Mouse (Mus musculus) frontal cortex, adult (tissue): ENCODE measurements around the gene Fpr1.
"Not testable (repeated sequence)": the region's sequence is repeated elsewhere in the genome, so short reads cannot be mapped to it uniquely, and the experiment has no call there.

Experiments
- ATAC-seq: cut with Nextera tagmentation; 2 replicates; pipeline ENCODE4 v1.9.2; 2017; ENCODE audit warnings: mild to moderate bottlenecking, moderate library complexity, mixed read lengths; ENCODE audit not compliant: low TSS enrichment

Fpr1 gene

DNA sequence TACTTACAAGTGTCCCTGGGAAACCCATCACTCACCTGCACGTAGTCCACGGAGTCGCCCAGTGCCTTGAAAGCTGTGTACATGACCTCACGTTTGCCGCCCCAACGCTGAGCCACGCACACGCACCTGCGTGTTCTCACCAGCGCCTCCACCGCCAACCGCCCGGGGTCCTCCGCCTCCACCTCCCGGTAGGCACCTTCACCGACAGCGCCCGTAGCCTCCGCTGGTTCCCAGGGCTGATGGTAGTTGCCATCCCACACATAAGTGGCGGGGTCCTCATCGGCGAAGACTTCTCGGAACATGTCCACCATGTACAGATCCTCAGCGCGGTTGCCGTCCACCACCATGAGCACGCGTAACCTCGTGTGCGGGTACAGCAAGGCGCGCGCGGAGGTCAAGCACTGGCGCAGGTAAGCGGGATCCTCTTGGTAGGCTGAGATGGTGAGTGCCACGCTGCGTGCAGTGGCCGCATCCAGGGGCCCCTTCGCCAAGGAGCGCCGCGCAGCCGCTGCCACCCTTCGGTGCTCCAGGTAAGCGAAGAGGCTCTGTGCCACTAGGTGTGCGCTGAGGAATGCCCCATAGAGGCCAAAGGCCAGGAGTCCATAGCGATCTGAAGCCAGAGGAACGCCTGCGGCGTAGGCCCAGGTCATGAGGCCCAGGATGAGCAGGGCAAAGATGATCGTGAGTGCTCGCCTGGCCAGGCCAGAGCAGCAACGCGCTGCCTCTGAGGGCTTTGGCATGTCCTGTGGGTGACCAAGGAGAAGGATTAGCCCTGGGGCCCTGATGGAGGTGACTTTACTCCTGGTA, 33.6 kb downstream of the Fpr1 start:
- ATAC-seq, result peak; percentile 76

DNA sequence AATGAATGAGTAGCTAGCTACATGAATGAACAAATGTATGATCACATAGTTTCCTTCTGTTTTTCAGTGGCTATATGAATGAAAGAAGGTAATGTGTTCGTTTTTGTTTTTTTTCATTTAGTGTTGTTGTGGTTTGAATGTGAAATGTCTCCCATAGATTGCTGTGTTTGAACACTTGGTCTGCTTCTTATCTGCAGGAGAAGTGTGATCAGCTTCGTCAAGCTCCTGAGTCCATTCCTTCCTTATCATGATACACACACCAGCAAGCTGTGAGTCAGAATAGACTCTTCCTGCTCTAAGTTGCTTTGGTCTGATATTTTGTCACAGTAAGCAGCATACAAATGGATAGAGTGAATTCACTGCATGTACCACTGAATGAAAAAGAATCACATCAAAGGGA, 34.8 kb downstream of the Fpr1 start:
- ATAC-seq, result no peak

DNA sequence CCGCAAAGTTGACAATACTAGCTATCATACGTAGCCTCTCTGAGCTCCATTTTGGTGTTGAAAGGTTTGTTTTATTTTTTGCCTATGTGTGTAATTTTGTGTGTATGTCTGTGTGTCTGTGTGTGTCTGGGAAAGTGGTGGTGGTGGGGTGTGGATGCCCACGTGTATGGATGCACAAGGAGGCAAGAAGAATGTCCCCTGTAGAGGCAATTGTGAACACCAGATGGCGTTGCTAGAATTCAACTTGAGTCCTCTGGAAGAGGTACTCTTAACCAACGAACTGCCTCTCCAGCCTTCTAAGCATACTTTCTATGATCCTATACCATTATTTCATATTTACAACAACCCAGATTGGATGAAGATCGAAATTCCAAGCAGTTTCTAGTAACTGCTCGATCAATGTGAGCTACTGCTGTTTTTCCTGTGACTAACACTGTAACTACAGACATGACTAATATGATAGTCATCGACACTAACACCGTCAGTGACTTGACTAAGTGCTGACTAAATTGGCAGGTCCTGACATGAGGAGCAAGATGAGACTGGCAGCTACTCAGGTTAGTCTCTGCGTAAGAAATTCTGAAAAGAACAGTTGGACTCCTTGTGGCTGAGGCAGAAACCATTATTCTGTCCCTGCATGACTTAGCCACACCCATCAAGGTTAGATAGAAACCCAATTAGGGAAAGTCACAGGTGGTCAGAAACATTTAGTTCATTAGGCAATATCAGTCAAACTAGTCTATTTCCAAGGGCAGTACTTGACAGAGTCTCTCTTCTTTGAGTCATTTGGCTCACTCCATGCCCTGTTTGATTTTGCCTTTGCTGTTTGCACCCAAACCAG, 38.3 kb downstream of the Fpr1 start:
- peak; percentile 72 for ATAC-seq

DNA sequence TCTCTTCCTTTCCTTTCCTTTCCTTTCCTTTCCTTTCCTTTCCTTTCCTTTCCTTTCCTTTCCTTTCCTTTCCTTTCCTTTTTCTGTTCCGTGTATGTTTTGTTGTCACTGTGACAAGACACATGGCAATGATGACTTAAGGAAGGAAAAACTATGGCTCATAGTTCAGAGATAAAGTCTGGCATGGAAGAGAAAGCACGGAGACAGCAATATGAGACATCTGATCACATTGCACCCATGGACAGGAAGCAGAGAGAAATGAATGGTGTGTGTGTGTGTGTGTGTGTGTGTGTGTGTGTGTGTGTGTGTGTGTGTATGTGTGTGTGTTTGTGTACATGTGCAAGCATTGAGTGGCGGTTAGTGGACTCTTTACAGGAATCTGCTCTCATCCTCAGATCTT, 39.1 kb downstream of the Fpr1 start:
- ATAC-seq, result not testable (repeated sequence)

DNA sequence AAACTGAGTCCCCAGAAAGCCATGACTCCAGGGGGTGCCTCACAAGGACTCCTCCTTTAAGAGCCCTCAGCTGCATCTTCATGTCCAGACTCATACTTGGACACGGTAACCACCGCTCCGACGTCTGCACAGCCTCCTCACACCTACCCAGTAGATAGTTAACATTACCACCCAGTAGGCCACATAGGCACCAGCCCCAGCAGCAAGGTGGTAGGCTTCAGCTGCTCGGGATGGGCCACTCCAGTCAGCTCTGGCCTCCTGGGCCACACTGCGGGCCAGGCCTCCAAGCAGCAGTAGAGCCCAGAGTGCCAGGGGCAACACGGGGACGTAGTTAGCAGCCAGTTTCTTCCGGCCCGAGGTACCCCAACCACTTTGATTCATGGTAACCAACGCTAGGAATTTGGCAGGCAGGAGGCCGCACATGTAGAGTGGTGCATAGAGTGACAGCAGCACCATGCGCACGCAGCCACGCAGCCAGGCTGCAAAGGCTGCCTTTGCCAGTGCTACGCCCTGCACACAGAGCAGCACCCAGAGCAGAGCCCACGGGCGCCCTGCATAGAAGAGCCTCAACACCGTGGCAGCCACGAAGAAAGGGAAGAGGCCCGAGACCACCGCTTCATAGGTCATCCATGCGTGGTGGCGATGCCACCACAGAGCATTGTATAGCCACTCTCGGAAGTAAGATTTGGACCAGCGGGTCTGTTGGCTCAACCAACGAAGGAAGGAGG, 40.0 kb downstream of the Fpr1 start:
- peak; percentile 32; the same call in 1 of the 2 replicates for ATAC-seq

DNA sequence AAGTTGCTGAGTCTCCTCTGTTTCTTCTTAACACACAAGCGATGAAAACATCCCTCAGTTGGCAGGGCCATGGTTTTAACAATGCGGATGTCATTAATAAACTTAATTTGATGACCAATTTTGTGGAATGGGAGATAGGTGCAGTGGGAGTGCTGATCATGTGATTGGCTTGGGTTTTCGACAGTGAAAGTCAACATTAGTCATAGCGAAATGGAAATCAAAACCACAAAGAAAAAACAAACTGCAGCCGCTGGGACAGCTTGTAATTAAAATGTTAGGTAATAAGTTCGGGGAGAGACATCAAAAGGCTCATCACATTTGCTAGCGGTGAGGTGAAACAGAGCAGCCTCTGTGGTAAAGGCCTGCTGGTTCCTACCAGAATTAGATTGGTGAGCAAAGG, 42.9 kb downstream of the Fpr1 start:
- no peak for ATAC-seq

DNA sequence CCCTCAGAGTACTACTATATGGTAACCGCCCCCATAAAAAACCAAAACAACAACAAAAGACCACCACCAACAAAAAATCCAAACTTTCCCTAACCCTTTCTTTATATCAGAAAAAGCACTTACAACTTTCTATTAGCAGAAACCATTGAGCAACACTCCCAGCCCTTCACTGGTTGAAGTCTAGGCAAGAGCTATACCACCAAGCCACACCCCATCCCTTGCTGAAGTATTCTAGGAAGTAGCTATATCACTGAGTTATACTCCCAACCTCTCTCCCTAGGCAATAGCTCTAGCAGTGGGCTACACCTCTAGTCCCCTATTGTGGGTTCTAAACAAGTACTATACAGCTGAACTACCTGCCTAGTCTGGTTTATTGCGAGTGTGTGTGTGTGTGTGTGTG, 44.5 kb downstream of the Fpr1 start:
- no peak for ATAC-seq

DNA sequence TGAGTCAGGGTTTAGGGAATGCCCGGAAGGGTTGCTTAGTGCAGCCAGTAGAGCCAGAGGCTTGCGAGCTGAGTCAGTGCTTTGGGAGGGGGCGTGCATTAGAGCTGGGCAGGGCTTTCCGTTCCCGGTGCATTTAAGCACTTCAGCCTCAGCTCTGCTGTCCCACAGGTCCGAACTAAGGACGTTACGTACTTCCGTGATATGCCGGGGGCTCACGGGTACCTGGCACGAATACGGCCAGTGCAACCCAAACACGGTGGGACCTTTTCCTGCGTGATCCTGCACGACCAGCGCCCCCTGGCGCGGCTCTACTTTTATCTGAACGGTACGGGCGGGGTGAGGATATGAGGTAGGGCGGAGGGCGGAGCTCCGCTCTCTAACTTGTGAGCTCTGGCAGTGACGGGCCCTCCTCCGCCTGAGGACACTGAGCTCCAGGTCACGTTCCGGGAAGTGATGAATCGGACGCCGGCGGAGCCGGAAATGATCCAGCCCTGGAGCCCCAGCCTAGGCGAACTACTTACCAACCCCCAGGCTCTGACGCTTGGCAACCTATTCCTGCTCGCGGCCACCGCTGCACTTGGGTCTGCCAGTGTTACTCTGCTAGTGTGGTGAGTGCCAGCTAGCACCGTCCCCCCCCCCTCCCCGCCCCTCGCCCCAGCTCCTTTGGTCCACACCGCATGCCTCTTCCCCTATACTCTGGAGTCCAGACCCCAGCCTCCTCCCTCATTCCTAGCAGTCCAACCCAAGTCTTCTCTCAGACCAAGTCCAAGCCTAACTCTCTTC, 45.6 kb downstream of the Fpr1 start:
- ATAC-seq, result peak; percentile 92

DNA sequence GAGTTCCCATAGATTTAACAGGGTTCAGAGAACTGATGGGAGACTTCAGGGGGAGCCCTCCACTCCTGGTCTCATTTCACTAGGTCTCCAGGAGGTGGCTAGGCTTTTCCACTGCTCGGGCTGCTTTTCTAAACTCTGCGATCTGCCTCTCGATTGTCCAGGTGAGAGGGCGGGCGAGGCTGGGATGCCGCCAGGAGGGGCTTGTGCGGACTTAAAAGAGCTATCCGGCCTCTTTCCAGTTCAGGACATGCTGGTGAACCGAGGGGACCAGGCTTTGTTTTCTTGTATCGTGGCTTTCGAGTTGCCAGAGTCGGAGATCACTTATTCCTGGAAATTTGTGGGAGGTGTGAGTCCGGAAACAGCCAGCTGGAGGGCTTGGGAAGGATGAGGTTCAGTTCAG, 46.3 kb downstream of the Fpr1 start:
- ATAC-seq, result peak; percentile 1; the same call in 1 of the 2 replicates

DNA sequence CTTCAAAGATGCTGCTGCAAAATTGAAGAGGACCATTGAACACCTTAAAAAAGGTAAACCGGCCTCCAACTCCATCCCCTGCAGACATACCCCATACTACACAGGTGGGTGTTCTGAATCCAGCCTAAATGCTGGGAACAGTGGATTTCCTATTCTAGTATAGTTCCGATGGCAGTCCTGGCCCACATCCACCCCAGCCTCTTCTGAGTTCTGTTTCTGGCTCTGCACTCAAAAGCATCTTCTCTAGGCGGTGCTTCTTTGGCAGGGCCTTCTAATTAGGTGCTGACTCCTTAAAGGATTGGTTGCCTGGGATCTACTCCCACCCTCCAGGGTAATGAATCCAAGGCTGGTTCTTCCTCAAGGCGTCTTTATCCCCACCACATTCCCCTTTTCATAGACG, 47.6 kb downstream of the Fpr1 start:
- peak; percentile 6 for ATAC-seq

DNA sequence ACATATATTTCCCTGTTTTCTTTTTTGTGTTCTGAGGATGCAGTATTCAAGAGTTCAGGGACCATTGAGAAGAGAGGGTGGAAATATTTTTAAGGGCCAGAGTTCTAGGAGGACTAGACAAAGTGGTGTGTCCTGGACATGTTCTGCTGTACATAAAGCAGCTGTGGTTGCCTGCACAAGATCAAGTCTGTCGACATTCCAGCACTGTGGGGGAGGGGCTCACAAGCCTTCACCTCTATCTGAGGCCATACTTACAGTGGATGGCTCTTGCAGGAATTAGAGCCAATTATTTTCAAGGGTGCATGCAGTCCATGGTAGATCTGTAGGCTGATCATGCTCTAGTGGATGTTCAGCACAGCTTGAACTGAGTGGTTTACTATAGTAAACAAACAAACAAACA, 48.8 kb downstream of the Fpr1 start:
- ATAC-seq, result no peak

DNA sequence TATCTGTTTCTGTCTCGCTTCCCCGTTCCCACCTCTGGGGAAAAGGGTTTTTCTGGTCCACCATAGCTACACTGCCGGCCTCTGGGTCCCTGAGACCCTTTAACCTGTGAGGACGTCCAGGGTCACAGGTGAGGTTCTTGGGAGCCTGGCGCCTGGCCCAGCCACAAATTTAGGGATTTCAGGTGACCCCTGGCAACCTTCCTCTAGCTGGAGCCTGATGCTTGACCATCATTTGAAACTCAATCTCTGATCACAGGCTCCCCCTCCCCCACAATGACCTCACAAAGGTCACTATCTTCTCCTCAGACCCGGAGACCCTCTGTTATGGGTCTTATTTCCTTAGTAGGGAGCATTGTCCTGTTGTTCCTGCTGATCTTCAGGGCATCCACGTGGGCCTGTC, 53.0 kb downstream of the Fpr1 start:
- no peak for ATAC-seq

DNA sequence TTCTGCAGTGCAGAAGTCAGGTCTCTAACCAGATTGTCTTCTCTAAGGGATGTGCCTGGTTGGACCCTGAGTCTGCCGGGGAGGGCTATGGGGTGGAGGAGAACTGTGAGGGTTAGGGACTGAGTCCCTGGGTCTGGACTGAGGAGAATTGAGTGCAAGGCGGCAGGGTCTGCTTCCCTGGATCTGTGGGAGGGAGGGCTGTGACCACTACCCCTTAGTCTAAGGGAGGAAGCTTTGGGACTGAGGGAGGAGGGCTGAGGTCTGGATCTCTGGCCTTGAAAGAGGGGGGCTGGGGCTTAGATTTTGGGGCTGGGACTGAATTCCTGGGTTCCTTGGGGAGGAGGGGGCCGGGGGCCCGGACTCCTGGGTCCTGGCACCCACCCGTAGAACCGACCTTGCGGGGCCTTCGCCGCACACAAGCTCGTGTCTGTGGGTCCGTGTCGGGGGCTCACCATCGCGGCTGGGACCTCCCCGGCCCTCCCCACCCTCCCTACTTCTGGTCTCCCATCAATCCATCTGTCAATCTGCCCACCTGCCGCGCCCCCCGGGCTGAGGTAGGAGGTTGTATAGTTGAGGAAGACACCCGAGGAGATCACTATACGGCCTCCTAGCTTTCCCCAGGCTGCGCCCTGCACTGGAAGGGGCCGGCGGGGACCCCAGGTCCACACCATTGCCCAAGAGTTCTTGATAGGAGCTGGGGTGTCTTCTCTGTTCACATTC, 53.8 kb downstream of the Fpr1 start:
- no peak for ATAC-seq

DNA sequence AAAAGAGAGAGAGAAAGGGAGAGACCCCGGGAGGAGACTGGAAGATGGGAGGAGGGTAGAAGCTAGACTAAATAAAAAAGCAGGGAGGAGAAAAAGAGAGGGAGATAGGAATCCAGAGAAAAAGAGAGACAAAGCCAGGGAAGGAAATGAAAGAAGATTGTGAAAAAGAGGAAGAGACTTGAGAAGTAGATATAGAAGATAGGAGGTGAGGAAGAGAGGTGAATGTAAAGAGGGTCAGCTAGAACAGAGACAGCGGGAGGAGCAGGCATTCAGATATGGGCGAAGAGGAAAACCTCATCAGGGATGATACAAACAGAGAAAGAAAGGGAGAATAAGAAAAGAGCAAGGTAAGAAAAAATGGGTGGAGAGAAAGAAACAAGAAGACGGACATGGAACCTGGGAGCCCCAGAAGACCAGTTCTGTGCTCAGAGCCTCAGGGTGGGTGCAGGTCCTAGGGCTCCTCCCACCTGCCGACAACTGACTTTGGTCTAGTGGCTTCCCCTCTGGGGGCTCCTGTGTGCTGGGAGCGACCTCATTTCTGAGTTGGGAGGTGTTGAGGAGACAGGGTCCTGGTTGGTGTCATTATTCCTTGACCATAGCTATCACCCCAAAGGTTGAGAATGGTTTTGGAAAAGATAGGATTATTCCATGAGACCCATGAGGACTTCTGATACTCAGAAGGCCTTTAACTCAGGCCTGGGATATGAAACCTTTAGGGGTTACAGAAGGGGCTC, 54.5 kb downstream of the Fpr1 start:
- no peak for ATAC-seq

DNA sequence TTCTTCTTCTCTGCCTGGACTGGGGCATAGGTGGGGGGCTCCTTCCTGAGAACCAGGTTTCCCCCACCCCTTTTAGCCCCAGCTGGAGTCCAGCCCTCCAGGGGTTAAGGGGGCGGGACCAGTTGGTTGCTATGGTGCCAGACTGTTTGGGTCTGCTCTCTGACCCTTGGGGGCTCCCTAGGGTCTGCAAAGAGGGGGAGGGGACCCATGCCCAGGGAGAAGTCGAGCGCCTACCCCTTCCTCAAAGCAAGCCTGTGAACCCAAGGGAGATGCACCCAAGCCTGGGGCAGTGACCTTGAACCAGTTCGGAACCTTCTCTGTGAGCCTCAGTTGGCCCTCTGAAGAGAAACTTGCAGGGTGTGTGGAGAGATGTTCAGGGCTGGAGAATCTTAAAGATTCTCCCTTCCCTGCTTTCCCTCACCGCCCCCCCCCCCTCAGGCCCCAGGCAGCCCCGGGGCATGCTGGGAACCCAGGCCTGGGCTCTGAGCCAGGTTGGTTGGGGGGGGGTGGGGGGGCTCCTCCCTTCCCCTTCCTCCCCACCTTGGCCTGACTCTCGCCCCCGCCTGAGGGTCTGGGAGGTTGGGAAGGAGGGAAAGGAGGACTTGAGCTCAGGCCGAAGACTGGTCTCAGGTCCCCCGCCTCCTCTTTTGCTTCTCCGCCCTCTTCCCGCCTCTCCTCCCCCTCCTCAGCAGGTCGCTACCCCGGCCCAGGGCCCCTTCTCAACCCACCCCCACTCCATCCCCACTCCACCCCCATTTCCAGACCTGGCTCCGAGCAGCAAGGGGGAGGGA, 55.4 kb downstream of the Fpr1 start:
- ATAC-seq, result no peak

DNA sequence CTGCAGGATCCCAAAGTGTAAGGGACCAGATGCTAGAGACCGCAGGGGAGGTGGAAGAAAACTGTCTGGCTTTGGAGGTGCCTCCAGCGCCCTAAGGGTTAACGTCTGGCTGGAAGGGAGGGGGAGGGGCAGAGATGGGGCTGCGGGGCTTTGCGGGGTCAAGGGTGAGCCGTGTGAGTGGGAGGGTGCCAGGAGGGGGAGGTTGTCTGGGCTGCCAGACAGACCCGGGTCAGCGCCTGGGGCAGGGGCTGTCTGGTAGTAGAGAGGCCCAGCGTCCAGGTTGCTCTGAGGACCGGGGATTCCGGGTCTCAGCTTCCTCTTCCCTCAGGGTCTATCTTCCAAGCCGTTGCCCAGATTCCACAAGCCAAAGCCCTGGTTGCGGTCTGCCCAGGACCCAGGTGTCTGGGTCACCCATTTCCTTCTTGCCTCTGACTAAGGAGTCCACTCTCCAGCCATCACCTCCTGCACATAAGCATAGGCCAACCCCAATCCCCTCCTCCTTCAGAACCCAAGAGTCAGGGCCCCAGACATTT, 56.0 kb downstream of the Fpr1 start:
- ATAC-seq, result peak; percentile 2; the same call in 1 of the 2 replicates

DNA sequence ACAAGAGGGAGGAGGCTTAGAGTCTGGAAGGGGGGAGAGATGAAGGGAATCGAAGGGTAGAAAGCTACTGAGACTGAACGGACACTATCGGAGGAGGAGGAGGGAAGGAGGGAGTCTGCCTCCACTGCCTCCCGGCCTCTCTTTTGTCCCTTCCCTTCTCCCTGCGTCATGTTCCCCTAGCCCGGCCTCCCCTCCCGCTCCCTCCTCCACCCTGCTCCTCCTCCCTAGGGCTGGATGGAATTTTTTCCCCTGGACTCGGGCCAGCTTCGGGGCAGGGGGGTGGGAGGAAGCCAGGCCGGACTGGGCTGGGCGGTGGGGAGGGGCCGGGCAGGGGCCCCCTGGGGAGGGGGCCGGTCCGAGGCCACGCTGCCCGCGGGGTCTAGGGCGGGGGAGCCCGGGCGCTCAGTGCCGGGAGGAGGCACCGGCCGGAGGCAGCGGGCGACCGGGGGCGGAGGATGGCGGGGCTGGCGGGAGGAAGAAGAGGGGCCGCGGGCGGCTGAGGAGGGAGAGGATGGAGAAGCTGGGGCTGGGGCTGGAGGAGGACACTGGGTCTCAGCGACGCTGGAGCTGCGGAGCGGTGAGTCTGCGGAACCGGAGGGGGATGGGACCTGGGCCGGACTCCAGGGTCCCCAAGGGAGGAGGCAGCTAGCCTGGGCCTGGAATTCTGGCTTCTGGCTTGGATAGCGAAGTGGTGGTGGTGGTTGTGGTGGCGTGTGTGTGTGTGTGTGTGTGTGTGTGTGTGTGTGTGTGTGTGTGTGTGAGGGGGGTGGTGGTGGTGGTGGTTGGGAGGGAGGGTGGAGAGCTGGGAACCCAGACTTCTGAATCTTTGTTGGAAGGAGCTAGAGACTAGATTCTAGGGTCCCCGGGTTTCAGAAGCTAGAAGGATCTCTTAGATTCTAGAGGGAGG, 56.7 kb downstream of the Fpr1 start, which contains the start of gene Spaca6:
Gene Spaca6 (plus strand): TSS at position 408 of the 907 bp plus-strand sequence.
- ATAC-seq, result peak; percentile 89
